Mouse (Mus musculus) testis, postnatal 14 days (tissue): ENCODE measurements around the gene Rgs10.

ENCODE experiments used
- DNase-seq: peaks from one replicate; pipeline ENCODE4 v3.0.0; 2021; ENCODE audit warnings: low spot score

Gene Rgs10

DNA sequence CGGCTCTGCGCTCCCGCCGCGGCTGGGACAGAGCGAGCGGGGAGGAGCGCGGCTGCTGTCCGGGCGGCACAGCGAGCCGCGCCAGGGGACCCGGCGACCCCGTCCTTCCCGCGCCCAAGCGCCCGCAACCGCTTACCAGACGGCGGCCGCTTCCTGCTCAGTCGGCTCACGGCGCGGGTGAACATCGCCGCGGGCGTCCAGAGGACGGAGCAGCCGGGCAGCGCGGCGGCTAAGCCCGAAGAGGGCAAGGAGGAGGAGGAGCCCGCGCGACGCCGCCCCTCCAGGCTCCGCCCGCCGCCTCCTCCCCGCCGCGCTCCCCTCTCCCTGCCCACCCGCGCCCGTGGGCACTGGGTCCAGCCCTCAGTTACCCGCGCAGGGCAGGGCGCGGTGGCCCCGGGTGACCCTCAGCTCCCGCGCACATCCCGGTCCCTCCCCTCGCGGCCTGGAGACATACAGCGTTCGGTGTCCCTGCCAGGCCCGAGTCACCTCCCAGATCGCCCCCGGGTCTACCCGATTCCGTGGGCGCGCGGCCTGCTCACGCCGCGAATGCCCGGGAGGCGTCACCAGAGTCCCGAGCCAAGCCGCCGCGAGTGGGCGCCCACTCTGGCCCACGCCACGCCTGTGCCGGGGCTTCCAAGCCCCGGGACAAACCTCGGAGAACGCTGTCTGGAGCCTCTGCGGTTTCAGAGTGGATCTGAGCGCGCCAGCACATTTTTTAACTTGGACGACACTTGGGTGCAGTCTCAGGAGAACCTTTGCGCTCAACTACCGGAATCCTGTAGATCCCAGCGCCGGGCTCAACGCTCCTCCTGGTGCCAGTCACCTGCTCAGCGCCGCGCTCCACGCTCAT, at the start of gene Rgs10:
Gene Rgs10 (minus strand): TSS at position 829 of the 850 bp plus-strand sequence.
- DNase-seq, result no peak

DNA sequence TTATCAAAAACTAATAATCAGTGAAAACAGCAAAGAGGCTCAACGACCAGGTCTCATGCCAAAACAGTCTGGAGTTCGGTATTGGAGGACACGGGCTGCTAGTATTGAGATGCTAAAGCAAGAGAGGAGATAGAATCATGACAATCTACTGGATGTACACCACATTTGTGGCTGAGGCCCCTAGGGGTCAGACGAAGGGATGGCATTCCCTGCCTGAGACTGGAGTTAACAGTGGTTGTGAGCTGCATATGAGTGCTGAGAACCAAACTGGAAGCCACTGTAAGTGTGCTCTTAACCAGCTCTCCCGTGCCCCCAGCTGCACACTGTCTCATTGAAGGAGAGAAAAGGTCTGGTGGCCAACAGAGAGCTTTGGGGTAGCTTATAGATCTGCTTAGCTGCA, 43.8 kb upstream of the Rgs10 start:
- DNase-seq, result no peak

DNA sequence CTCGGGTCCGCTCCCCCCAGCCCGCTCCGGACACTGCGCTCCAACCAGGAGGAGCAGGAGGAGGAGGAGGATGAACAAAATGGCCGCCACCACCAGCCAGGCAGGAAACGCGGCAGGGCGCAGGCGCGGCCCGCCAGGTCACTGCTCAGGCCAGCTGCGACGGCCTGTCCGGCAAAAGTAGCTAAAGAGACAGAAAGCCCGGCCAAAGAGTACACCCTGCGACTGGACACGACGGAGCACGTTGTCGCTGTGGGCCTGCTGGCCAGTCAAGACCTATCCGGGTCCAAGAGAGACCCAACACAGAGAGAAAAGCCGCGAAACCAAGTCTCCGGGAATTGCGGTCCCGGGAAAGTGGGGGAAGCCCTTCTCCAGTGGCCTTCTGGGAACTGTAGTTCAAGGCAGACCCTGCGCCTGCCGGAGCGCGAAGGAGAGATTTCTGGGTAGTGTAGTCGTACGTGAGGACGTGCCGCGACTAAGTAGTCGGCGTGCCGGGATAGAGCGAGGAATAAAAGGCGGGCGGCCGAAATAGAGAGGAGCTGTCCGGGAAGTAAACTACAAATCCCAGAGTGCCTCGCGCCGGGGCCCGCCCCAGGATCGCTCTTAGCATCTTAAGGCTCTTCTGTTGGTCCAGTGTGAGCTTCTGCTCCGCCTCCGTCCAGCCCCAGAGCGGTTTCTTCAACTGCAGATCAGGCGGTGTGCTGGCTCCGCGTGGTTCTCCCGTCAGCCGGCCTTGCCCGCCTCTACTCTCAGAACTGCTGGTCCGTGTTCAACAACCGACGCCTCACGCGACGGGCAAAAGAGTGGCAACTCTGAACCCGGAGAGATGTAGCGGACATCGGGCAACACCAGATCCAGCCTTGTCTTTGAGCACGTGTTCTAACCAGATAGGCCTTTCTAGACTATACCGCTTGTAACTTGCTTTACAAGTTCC, 43.0 kb upstream of the Rgs10 start, which contains the start of gene Tial1:
Gene Tial1 (minus strand): TSS at position 433 of the 931 bp plus-strand sequence.
- peak; percentile 99 for DNase-seq

DNA sequence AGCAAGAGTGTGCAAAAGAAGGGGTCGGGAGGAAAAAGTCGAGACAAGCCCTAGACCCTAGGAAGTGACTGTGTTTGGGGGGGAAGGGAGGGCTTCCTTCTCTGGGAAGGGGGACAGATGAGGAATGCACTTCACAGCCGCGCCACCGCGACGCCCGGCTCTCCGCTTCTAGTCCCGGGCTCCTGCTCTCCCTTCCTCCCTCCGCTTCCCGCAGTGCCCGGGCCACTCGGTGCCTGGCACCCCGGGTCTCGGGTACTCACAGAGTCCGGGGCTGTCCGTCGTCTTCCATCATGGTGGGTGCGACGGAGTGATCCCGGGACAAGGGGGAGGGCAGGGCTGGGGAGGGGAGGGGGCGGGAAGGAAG, 42.3 kb upstream of the Rgs10 start:
- DNase-seq, result no peak

DNA sequence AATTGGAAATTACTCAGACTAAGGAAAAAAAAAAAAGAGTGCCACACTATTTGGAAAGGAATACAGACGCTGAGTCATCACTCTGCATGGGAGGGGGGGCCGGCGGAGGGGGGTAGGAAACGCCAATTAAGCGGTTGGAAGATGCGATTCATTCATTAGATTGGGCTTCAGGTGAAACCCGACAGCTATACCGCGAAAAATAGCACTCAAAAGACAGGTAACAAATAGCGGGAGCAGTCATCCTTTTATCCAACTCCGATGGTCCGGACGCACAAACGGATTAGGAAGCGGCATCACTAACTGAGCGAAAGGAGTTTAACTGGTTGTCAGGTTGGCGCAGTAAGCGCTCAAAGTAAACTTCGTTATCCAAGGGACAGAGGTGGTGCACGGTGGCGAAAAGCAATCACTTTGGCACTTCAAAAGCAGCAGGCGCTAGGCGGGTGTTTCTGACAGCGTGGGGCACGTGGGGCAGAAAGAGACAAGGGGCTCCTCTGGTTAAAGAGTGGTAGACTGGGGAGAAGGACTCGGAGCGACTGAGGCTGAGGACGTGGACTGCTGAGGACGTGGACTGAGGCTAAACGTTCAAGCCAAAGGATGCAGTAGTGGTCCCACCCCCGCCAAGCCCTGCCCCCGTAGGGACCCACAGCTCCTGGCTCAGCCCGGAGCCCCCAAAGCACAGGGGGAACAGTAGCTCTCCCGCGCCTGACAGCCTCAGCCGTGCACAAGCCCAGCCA, 41.7 kb upstream of the Rgs10 start:
- peak; percentile 52 for DNase-seq

DNA sequence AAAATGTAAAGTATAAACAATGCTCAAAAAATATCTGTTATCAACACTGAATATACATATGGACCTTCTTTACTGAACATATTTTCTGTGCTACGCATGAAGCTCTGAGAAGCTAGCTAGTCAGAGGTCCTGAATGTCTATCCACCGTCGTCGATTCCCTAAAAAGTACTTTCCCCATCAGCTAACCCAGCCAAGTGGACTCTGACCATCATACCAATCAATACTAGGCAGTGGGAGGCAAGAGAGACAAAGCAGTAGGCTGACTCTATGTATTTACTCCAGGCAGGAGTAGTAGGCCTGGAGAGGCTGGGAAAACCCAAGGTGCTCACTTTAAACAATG, 41.2 kb upstream of the Rgs10 start:
- no peak for DNase-seq

DNA sequence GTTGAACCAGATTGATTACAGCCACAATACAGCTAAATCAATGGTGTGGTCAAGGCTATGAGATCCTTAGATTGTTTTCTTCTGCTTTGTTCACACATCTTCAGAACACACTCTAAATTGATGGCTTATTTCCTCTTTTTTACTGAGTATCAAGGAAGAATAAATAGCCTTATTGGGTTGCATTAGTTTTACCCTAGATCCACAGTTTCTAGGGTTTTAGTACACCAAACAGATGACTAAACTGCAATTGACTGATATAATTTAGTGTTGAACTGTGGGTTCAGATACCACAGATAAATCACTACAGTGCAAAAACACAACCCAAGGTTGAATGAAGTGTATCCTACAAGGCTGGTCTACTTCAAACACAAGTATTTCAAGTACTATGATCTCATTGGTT, 39.5 kb upstream of the Rgs10 start:
- DNase-seq, result no peak

DNA sequence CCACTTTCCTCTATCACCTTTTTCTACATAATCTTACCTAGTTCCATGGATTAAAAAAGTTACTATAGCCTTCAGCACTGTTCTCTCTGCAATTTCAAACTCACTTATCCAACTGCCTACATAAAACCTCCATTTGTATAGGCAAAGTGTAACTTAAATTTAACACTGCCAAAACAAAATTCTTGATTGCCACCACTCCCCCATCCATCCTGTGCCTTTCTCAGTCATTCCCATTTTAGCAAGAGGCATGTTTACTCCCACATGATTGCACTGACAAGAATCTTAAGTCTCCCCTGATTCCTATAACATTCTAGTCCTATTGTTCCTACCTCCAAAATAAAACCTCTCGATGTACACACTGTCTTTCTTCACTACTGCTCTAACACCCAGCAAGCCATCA, 34.2 kb upstream of the Rgs10 start:
- DNase-seq, result no peak

DNA sequence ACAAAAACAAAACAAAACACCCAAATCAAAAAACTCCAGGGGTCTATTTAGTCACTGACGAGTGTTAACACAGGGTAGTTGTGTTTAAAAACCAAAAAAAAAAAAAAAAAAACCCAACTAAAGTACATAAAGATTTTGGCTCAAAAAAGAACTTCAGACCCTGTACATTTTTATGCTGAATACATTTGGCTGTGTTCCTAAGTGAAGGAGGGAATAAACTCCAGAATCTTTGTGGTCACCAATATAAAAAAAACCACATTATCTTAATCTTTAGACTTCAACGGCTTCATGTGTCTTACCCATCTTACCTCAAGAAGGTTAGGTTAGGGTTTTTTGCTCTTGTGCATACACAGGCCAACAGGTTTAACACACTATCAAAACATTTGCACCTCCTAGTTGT, 22.0 kb upstream of the Rgs10 start:
- no peak for DNase-seq

DNA sequence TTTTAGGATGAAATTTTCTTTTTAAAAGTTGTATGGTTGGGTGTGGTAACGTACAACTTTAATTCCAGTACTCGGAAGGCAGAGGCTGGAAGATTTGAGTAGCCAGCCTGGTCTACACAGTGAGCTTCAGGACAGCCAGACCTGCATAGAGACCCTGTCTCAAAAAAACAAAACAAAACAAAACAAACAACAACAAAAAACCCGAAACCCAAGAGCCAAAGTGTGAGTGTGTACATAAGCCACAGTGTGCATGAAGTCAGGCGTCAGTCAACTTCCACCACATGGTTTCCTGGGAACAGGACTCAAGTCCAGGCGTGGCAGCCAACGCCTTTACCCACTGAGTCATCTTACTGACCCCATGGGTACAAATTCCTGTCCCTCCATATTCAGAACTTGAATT, 20.7 kb upstream of the Rgs10 start:
- DNase-seq, result no peak

DNA sequence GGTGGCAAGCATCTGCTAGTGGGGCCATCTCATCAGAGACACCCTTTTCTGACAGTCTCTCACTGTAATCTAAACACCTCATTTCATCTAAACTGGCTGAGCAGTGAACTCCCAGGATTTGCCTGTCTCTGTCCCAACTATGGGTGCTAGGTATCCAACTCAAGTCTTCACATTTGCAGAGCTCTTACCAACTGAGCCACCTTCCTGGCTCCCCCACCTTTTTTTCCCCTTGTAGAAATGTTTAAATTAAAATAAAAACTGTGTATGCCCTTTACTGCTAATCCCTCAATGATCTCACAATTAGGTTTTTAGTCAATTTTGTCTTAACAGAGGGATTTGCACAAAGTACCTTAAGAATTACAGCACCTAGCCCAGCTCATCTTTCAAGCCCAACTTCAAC, 19.6 kb upstream of the Rgs10 start:
- no peak for DNase-seq

DNA sequence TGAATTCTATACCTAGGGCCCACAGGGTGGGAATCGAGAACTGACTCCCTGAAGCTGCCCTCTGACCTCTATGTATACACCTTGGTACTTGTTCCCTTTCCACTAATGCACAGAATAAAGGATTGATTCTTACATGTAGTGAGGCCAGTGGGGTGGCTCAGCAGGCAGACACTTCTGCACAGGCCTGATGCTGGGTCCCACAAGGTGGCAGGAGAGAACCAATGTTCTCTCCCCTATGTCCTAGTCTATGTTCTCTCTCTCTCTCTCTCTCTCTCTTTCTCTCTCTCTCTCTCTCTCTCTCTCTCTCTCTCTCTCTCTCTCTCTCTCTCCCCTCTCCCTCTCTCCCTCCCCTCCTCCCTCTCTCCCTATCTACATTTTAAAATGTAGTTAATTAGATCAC, 14.7 kb upstream of the Rgs10 start:
- no peak for DNase-seq

DNA sequence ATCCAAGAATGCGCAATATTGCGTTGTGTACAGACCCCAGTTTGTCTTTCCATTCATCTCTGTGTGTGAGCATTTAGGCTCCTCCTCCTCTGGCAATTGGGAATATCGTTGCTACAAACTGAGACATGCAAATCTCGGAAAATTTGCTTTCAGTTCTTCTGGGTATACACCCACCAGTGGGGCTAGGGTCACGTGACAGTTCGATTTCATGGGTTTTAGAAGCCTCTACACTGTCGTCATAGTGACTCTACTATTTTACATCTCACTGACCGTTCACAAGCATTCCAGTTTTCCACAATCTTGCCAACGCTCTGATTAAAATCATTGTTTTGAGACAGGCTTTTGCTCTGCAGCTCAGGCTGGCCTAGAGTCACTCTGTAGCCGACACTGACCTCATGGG, 14.0 kb upstream of the Rgs10 start:
- no peak for DNase-seq

DNA sequence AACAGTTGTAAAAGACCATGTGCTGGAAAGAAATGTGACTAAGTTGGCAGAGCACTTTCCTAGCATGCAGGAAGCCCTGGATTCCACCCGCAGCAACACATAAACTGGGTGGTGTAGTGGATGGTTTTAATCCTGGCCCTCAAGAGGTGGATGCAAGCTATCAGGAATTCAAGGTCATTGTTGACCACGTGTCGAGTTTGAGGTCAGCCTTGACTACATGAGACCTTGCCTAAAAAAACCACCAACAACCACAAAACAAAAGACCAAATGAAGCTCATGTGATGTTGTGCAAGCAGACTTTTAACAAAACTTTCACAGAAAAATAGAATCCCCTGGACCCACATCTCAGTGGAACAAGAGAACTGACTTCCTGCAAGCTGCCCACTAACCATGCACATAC, 3.9 kb upstream of the Rgs10 start:
- no peak for DNase-seq

DNA sequence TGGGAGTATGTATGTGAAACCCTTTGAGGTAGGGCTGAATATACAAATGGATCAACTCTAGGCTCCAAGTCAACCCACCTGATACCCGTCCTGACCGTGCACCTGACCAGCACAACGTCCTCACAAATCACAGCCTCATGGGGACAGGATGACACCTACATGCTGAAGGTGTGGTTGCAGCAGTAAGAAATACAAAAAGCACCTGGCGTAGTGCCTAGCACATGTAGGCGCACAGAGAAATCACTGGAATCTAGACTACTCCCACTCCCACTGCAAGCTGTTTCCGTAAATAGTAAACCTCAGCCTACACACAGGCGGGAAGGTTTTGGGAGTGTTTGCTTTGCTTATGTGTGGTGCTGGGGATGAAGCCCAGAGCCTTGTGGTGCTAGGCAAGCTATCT, 3.1 kb upstream of the Rgs10 start:
- no peak for DNase-seq

DNA sequence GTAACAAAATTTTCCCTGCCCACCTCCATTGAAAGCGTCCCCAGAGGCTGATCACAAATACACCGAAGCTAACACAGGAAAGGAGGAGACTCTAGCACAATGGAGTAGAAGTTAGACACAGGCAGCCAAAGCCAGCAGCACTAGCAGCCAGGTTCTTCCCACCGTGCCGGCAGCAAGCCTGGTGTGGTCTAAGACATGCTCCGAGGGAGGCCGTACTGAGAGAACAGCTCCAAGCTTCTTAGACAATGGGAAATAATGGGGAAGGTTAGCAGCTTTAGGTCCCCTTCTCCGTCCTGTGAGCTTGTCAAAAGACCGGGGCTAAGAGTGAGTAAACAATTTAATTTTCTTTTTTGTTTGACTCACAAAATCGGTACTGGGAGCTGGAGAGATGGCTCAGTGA, 1.1 kb upstream of the Rgs10 start:
- no peak for DNase-seq

DNA sequence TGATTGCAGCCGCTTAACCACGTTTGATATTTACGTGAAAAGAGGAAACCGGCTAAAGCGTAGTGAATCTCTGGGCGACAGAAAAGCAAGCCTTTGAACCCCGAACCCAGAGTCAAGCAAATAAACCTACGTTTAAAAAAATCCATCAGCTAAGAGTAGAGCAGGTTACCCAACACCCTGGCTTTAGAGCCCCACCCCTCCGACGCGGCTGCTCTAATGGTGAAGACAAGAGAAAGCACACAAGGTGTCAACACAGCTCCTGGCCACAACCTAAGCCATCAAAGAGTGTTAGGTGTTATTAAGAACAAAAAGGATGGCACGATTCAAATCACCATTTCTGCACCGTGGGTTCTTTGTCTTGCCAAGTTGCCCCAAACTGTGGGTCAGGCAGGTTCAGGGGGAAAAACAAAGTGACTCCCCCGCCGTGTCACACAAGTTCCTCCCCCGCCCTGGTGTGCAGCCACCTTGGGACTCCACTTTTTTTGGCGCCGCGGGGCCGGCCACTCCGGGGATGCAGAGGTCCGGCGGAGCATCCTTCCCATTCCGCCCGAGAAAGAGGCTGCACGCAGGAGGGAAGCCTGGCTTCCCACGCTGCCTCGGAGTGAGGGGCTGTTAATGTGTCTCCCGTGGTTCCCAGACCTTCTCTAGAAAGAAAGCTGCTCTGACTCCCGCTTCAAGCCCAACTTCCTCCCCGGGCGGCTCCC, 1.2 kb downstream of the Rgs10 start:
- DNase-seq, result no peak

DNA sequence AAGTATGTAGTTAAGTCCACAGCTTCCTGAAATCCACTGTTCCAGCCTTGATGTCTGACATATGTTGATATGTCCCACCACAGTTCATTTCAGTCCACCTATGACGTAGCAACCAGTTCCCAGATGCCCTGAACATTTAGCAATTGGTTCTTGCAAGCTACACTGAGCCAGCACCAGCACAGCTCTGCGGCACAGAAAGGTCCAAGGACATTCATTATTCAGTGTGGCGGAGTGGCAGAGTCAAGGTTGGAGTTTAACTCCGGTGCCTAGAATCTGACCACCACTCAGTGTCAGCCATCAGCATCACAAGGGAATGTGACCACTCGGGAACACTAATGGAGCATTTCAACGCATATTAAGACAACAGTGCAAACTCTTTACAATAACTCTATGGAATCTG, 1.9 kb downstream of the Rgs10 start:
- no peak for DNase-seq

DNA sequence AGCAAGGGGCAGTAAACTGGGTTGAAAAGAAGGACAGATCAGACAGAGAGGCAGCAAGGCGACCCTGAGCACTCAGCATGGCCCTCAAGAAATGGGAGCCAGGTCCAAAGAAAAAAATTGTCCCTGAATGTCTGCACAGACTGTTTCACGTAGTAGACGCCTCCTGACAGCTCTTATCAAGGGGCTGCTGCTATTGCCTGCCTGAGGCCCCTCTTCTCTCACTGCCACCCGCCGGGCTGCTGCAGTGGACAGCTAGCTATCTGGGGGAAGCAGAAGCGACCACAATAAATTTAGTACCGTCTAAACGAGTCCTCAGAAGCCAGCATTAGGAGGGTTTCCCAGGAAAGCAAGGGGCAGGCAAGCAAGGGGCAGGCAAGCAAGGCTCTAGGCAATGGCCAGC, 4.1 kb downstream of the Rgs10 start:
- no peak for DNase-seq

DNA sequence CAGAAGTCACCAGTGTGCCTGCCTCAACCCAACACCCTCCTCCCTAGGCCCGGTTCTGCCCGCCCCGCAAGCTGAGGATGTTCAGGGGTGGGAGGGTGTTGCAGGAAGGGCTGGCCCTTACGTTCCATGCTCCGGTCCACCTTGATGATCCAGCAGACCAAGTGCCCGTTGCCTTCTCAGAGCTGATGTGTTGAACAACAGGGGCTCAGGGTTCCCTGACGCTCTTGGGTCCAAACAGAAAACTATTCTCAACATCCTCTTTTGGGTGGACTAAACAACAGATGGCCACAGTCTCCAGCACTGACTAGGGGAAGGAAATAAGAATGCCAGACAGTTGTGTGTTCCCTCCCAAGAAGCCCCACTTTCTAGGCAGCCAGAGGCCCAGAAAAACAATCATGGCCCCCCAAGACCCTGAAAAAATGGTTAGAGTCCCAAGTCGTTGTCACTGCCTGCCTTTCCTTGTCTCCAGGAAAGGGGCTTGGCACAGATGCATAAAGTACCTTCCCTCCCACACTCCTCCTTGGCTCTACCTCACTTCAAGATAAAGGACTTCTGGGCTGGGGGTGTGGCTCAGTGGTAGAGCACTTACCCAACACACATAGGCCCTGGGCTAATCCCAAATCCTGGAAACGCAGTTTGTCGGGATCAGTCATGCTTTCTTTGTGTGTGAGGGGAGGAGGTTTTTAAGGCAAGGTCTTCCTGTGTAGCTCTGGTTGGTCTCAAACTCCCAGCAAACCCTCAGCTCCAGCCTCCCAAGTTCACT, 6.3 kb downstream of the Rgs10 start:
- DNase-seq, result no peak

DNA sequence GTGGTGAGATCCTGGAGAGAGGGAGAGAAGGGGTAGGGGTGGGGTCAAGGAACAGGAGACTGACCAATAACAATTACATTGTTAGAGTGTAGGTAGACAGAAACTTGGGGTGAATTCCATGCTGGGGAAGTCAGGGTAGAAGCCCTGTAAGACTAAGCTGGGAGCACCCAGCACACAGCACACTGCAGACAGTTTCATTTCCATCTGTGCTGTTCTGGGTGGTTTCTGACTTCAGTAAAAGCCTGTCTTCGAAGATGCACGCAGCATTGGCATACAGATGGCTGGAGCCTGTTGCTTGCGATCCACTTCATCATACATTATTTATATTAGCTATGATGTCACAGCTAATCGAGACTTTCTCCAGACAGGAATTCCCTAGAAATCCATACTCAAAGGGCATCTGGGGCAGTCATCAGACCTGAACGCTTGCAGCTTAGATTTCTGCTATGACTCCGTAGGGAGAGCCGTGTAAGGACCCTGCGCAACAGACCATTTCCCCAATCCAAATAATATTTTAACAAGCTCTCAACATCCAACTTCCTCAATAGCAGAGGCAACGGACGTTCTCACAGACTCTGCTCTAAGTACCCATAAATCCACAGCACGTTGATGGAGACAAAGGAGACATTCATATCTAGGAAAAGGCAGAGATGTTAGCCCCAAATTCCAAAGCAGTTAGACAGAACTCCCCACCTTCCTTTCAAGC, 7.7 kb downstream of the Rgs10 start:
- no peak for DNase-seq
